Mouse (Mus musculus): ENCODE measurements around the gene Aldh3b2.

Gene Aldh3b2

GRCm38 (mm10) chr19:4013066-4013465 lies 40.9 kb downstream of the Aldh3b2 start:
- no peak for DNase-seq (ENCODE audit: low spot score in 2 of 2)

- DNase-seq (ENCODE audit: low spot score in 2 of 2) = no peak
Observed at GRCm38 (mm10) chr19:4014802-4015201, 42.7 kb downstream of the Aldh3b2 start.

GRCm38 (mm10) chr19:4015635-4016034 lies 43.5 kb downstream of the Aldh3b2 start:
- DNase-seq (ENCODE audit: low spot score in 2 of 2) = no peak

- DNase-seq (ENCODE audit: low spot score in 2 of 2) = no peak
Observed at GRCm38 (mm10) chr19:4017921-4018587, 45.9 kb downstream of the Aldh3b2 start.

- DNase-seq (ENCODE audit: low spot score in 2 of 2) = peak; percentile 63 to 73
Observed at GRCm38 (mm10) chr19:4018743-4019583, 46.8 kb downstream of the Aldh3b2 start.

- DNase-seq (ENCODE audit: low spot score in 2 of 2) = no peak
Observed at GRCm38 (mm10) chr19:4023185-4023584, 51.1 kb downstream of the Aldh3b2 start.

- DNase-seq (ENCODE audit: low spot score in 2 of 2) = no peak
Observed at GRCm38 (mm10) chr19:4027576-4027975, 55.4 kb downstream of the Aldh3b2 start.
